Mouse (Mus musculus) midbrain, embryonic 14.5 days (tissue): ENCODE measurements around the gene Zfp600. TPM values are rescaled to one million over a fixed set of nuclear protein-coding genes. Genes with fewer than 3 reads are reported as not detected.
A peak's percentile ranks its signal among the peaks of the same experiment; 100 is the strongest.
"Not testable (repeated sequence)": the region's sequence is repeated elsewhere in the genome, so short reads cannot be mapped to it uniquely, and the experiment has no call there.

Source experiments
- ATAC-seq: fragments of 200-750 bp; cut with Nextera tagmentation; 2 replicates; pipeline ENCODE4 v1.8.0; 2017; ENCODE audit warnings: moderate number of reproducible peaks, moderate library complexity; ENCODE audit not compliant: low FRiP score, low TSS enrichment
- DNase-seq: peaks from one replicate; pipeline ENCODE4 v3.0.0-alpha.2; 2015
- H3K27ac ChIP-seq: fragments of 300-500 bp; sonication (generic); replicated peaks from 2 replicates; pipeline ENCODE4 v1.5.1; 2014; ENCODE audit warnings: mild to moderate bottlenecking, low read depth, low read length, moderate library complexity
- H3K27me3 ChIP-seq: fragments of 300-500 bp; sonication (generic); 2 replicates; pipeline ENCODE4 v1.6.1; 2014; ENCODE audit warnings: low read length, control low read depth, mixed read lengths; ENCODE audit not compliant: control insufficient read depth, insufficient read depth
- H3K36me3 ChIP-seq: fragments of 300-500 bp; sonication (generic); 2 replicates; pipeline ENCODE4 v1.6.1; 2014; ENCODE audit warnings: low read length, control low read depth; ENCODE audit not compliant: control insufficient read depth, insufficient read depth
- H3K4me1 ChIP-seq: fragments of 300-500 bp; sonication (generic); 2 replicates; pipeline ENCODE4 v1.6.1; 2014; ENCODE audit warnings: mild to moderate bottlenecking, antibody characterized with exemption, low read length, control low read depth; ENCODE audit not compliant: control insufficient read depth, insufficient read depth
- H3K4me2 ChIP-seq: fragments of 300-500 bp; sonication (generic); 2 replicates; pipeline ENCODE4 v1.6.1; 2014; ENCODE audit warnings: mild to moderate bottlenecking, low read length, moderate library complexity
- H3K4me3 ChIP-seq: fragments of 300-500 bp; sonication (generic); replicated peaks from 2 replicates; pipeline ENCODE4 v1.5.1; 2014; ENCODE audit warnings: low read depth, low read length
- H3K9ac ChIP-seq: fragments of 300-500 bp; sonication (generic); replicated peaks from 2 replicates; pipeline ENCODE4 v1.6.1; 2014; ENCODE audit warnings: mild to moderate bottlenecking, low read length, moderate library complexity
- H3K9me3 ChIP-seq: fragments of 300-500 bp; sonication (generic); 2 replicates; pipeline ENCODE4 v1.6.1; 2016; ENCODE audit warnings: low read length, control low read depth, mixed read lengths; ENCODE audit not compliant: control insufficient read depth
- WGBS: fragments of 180-500 bp; shearing (Covaris S2); extraction: QIAGEN DNeasy Blood & Tissue Kit; methylation state at CpG from one replicate; pipeline ENCODE4 v1.1.7; 2014; 5-methylcytosine and 5-hydroxymethylcytosine counted together
- polyA plus RNA-seq: library from polyadenylated mRNA; unstranded; fragments of >200 nt; fragmentation: Nextera tagmentation; extraction: Ambion mirVana; gene quantifications from 2 replicates; pipeline ENCODE4 v1.2.1, GENCODE M21; 2014

Zfp600 gene
- polyA plus RNA-seq, result not detected in 2 replicates

GRCm38 (mm10) chr4:146156524-146156923 is at the start of gene Zfp600:
TSS of gene Zfp600 (plus strand) at chr4:146156824.
- not testable (repeated sequence) for H3K9me3 ChIP-seq, H3K27me3 ChIP-seq, H3K4me3 ChIP-seq, ATAC-seq, H3K4me2 ChIP-seq, H3K36me3 ChIP-seq, DNase-seq, H3K9ac ChIP-seq, H3K27ac ChIP-seq, H3K4me1 ChIP-seq
- WGBS, result no CpG with 5 or more reads among the region's 6 CpGs

- ATAC-seq, H3K9me3 ChIP-seq: not testable (repeated sequence)
- WGBS, result 94% methylated on average over 2 of the region's 4 CpGs
These were observed 6.3 kb downstream of the Zfp600 start for GRCm38 (mm10) chr4:146162893-146163292.

GRCm38 (mm10) chr4:146167202-146167832 is 10.7 kb downstream of the Zfp600 start:
- not testable (repeated sequence) for H3K9ac ChIP-seq, H3K27me3 ChIP-seq, H3K4me3 ChIP-seq, H3K27ac ChIP-seq, H3K4me2 ChIP-seq, H3K4me1 ChIP-seq, H3K36me3 ChIP-seq
- ATAC-seq, result peak; percentile 42; the same call in 1 of the 2 replicates
- WGBS, result 80% methylated on average over 3 of the region's 3 CpGs
- H3K9me3 ChIP-seq, result peaks cover 16% of the 10 kb centered on the region
- DNase-seq, result peak; percentile 0

More at GRCm38 (mm10) chr4:146162893-146163292, 6.3 kb downstream of the Zfp600 start:
- H3K4me3 ChIP-seq, H3K36me3 ChIP-seq, DNase-seq, H3K27me3 ChIP-seq, H3K4me2 ChIP-seq, H3K9ac ChIP-seq, H3K4me1 ChIP-seq, H3K27ac ChIP-seq: not testable (repeated sequence)

- DNase-seq (peak; percentile 0), ATAC-seq (peak; percentile 71)
- H3K9me3 ChIP-seq, result peaks cover 16% of the 10 kb centered on the region
- not testable (repeated sequence) for H3K36me3 ChIP-seq, H3K27me3 ChIP-seq, H3K4me3 ChIP-seq, H3K27ac ChIP-seq, H3K4me1 ChIP-seq, H3K9ac ChIP-seq, H3K4me2 ChIP-seq
- WGBS, result 81% methylated on average over 10 of the region's 10 CpGs
These were observed 11.4 kb downstream of the Zfp600 start for GRCm38 (mm10) chr4:146167879-146168532.

GRCm38 (mm10) chr4:146168730-146169215 is 12.1 kb downstream of the Zfp600 start:
- DNase-seq, H3K4me2 ChIP-seq: not testable (repeated sequence)
- WGBS, result no CpG with 5 or more reads among the region's 2 CpGs

GRCm38 (mm10) chr4:146173378-146174226 is 17.0 kb downstream of the Zfp600 start:
- H3K4me3 ChIP-seq, H3K27ac ChIP-seq, H3K4me1 ChIP-seq, H3K27me3 ChIP-seq, H3K9ac ChIP-seq, H3K36me3 ChIP-seq, H3K4me2 ChIP-seq: not testable (repeated sequence)
- ATAC-seq (peak; percentile 88), DNase-seq (peak; percentile 0)
- WGBS, result 63% methylated on average over 3 of the region's 4 CpGs
- peaks cover 14% of the 10 kb centered on the region for H3K9me3 ChIP-seq

More at GRCm38 (mm10) chr4:146168730-146169215, 12.1 kb downstream of the Zfp600 start:
- not testable (repeated sequence) for H3K9ac ChIP-seq, H3K36me3 ChIP-seq, H3K27me3 ChIP-seq, H3K4me1 ChIP-seq, H3K4me3 ChIP-seq, H3K27ac ChIP-seq
- peak; percentile 62 for ATAC-seq
- peaks cover 22% of the 10 kb centered on the region for H3K9me3 ChIP-seq

GRCm38 (mm10) chr4:146204357-146204756 is 47.7 kb downstream of the Zfp600 start:
- H3K36me3 ChIP-seq, H3K9ac ChIP-seq, DNase-seq, H3K27me3 ChIP-seq, H3K4me1 ChIP-seq, H3K4me3 ChIP-seq, H3K27ac ChIP-seq, H3K9me3 ChIP-seq, H3K4me2 ChIP-seq, ATAC-seq: not testable (repeated sequence)
- 81% methylated on average over 2 of the region's 2 CpGs for WGBS

- not testable (repeated sequence) for H3K27ac ChIP-seq, H3K4me1 ChIP-seq, H3K9me3 ChIP-seq, H3K4me2 ChIP-seq, H3K36me3 ChIP-seq, H3K9ac ChIP-seq, H3K27me3 ChIP-seq, DNase-seq, H3K4me3 ChIP-seq
- peak; percentile 76 for ATAC-seq
- 7% methylated on average over 19 of the region's 113 CpGs for WGBS
These were observed 82.9 kb downstream of the Zfp600 start for GRCm38 (mm10) chr4:146239252-146240244.
